Mouse (Mus musculus): Measurements from ENCODE around the gene Hoxd9. TPM values are rescaled to one million over a fixed set of nuclear protein-coding genes. Genes with fewer than 3 reads are reported as not detected.

Hoxd9 gene
- polyA plus RNA-seq, 1 experiment from 2014 or later = not detected

- Histone ChIP-seq H3K4me1 (ENCODE audit: control insufficient read depth, insufficient read depth, low read length) (no peaks in the 10 kb centered on the region), H3K9me3 (ENCODE audit: control insufficient read depth, low read length) (no peaks in the 10 kb centered on the region), H3K9ac (replicated peaks; ENCODE audit: low read length) (no peak overlapping the region), H3K36me3 (ENCODE audit: control insufficient read depth, insufficient read depth, low read length) (no peaks in the 10 kb centered on the region), H3K27me3 (ENCODE audit: control insufficient read depth, insufficient read depth, low read length) (peaks cover 98% of the 10 kb centered on the region), H3K4me2 (ENCODE audit: low read length) (no peak overlapping the region), H3K4me3 (replicated peaks; ENCODE audit: low read depth, low read length) (no peak overlapping the region), H3K27ac (replicated peaks; ENCODE audit: low read depth, low read length) (no peak overlapping the region)
- DNase-seq (peak; percentile 19), ATAC-seq (ENCODE audit: low FRiP score, low TSS enrichment) (no peak)
- under 1% methylated on average over 27 of the region's 27 CpGs for WGBS
Measured at GRCm38 (mm10) chr2:74734996-74735811, 37.7 kb downstream of the Hoxd9 start.

GRCm38 (mm10) chr2:74735851-74736687, 38.5 kb downstream of the Hoxd9 start:
- no peak overlapping the region for H3K4me3 ChIP-seq (replicated peaks; ENCODE audit: low read depth, low read length)
- H3K27ac ChIP-seq (replicated peaks; ENCODE audit: low read depth, low read length) = no peak overlapping the region
- H3K9ac ChIP-seq (replicated peaks; ENCODE audit: low read length) = no peak overlapping the region
- peaks cover 97% of the 10 kb centered on the region for H3K27me3 ChIP-seq (ENCODE audit: control insufficient read depth, insufficient read depth, low read length)
- no peak overlapping the region for H3K4me2 ChIP-seq (ENCODE audit: low read length)
- DNase-seq = peak; percentile 48
- no peaks in the 10 kb centered on the region for H3K4me1 ChIP-seq (ENCODE audit: control insufficient read depth, insufficient read depth, low read length)
- no peak for ATAC-seq (ENCODE audit: low FRiP score, low TSS enrichment)
- under 1% methylated on average over 42 of the region's 42 CpGs for WGBS
- no peaks in the 10 kb centered on the region for H3K9me3 ChIP-seq (ENCODE audit: control insufficient read depth, low read length)
- H3K36me3 ChIP-seq (ENCODE audit: control insufficient read depth, insufficient read depth, low read length) = no peaks in the 10 kb centered on the region

GRCm38 (mm10) chr2:74736688-74737577, 39.4 kb downstream of the Hoxd9 start:
- H3K4me2 ChIP-seq (ENCODE audit: low read length) = no peak overlapping the region
- H3K27ac ChIP-seq (replicated peaks; ENCODE audit: low read depth, low read length) = no peak overlapping the region
- no peaks in the 10 kb centered on the region for H3K4me1 ChIP-seq (ENCODE audit: control insufficient read depth, insufficient read depth, low read length)
- 2% methylated on average over 15 of the region's 15 CpGs for WGBS
- H3K9ac ChIP-seq (replicated peaks; ENCODE audit: low read length) = no peak overlapping the region
- H3K36me3 ChIP-seq (ENCODE audit: control insufficient read depth, insufficient read depth, low read length) = no peaks in the 10 kb centered on the region
- ATAC-seq (ENCODE audit: low FRiP score, low TSS enrichment) (no peak), DNase-seq (peak; percentile 17)
- H3K27me3 ChIP-seq (ENCODE audit: control insufficient read depth, insufficient read depth, low read length) = peaks cover 97% of the 10 kb centered on the region
- no peak overlapping the region for H3K4me3 ChIP-seq (replicated peaks; ENCODE audit: low read depth, low read length)
- no peaks in the 10 kb centered on the region for H3K9me3 ChIP-seq (ENCODE audit: control insufficient read depth, low read length)

- Histone ChIP-seq H3K4me1 (ENCODE audit: control insufficient read depth, insufficient read depth, low read length) (no peaks in the 10 kb centered on the region), H3K4me2 (ENCODE audit: low read length) (no peak overlapping the region), H3K9me3 (ENCODE audit: control insufficient read depth, low read length) (no peaks in the 10 kb centered on the region), H3K27me3 (ENCODE audit: control insufficient read depth, insufficient read depth, low read length) (peaks cover 97% of the 10 kb centered on the region), H3K4me3 (replicated peaks; ENCODE audit: low read depth, low read length) (no peak overlapping the region), H3K27ac (replicated peaks; ENCODE audit: low read depth, low read length) (no peak overlapping the region), H3K9ac (replicated peaks; ENCODE audit: low read length) (no peak overlapping the region), H3K36me3 (ENCODE audit: control insufficient read depth, insufficient read depth, low read length) (no peaks in the 10 kb centered on the region)
- no peak for ATAC-seq (ENCODE audit: low FRiP score, low TSS enrichment)
- no peak for DNase-seq
- under 1% methylated on average over 7 of the region's 7 CpGs for WGBS
Measured at GRCm38 (mm10) chr2:74737578-74738070, 40.1 kb downstream of the Hoxd9 start.

- Histone ChIP-seq H3K27me3 (ENCODE audit: control insufficient read depth, insufficient read depth, low read length) (peaks cover 99% of the 10 kb centered on the region), H3K9me3 (ENCODE audit: control insufficient read depth, low read length) (no peaks in the 10 kb centered on the region), H3K36me3 (ENCODE audit: control insufficient read depth, insufficient read depth, low read length) (no peaks in the 10 kb centered on the region), H3K27ac (replicated peaks; ENCODE audit: low read depth, low read length) (no peak overlapping the region), H3K9ac (replicated peaks; ENCODE audit: low read length) (no peak overlapping the region), H3K4me1 (ENCODE audit: control insufficient read depth, insufficient read depth, low read length) (no peaks in the 10 kb centered on the region), H3K4me2 (ENCODE audit: low read length) (no peak overlapping the region), H3K4me3 (replicated peaks; ENCODE audit: low read depth, low read length) (no peak overlapping the region)
- DNase-seq (no peak), ATAC-seq (ENCODE audit: low FRiP score, low TSS enrichment) (no peak)
- 1% methylated on average over 20 of the region's 20 CpGs for WGBS
Measured at GRCm38 (mm10) chr2:74738623-74739475, 41.3 kb downstream of the Hoxd9 start.

- Histone ChIP-seq H3K9me3 (ENCODE audit: control insufficient read depth, low read length) (no peaks in the 10 kb centered on the region), H3K27ac (replicated peaks; ENCODE audit: low read depth, low read length) (no peak overlapping the region), H3K36me3 (ENCODE audit: control insufficient read depth, insufficient read depth, low read length) (no peaks in the 10 kb centered on the region), H3K27me3 (ENCODE audit: control insufficient read depth, insufficient read depth, low read length) (peaks cover 99% of the 10 kb centered on the region), H3K4me2 (ENCODE audit: low read length) (no peak overlapping the region), H3K4me1 (ENCODE audit: control insufficient read depth, insufficient read depth, low read length) (no peaks in the 10 kb centered on the region), H3K4me3 (replicated peaks; ENCODE audit: low read depth, low read length) (no peak overlapping the region), H3K9ac (replicated peaks; ENCODE audit: low read length) (no peak overlapping the region)
- DNase-seq = no peak
- WGBS = 10% methylated on average over 2 of the region's 2 CpGs
- no peak for ATAC-seq (ENCODE audit: low FRiP score, low TSS enrichment)
Measured at GRCm38 (mm10) chr2:74739476-74739800, 41.9 kb downstream of the Hoxd9 start.

- 2% methylated on average over 14 of the region's 14 CpGs for WGBS
- Histone ChIP-seq H3K27me3 (ENCODE audit: control insufficient read depth, insufficient read depth, low read length) (peaks cover 99% of the 10 kb centered on the region), H3K9me3 (ENCODE audit: control insufficient read depth, low read length) (no peaks in the 10 kb centered on the region), H3K4me2 (ENCODE audit: low read length) (no peak overlapping the region), H3K4me1 (ENCODE audit: control insufficient read depth, insufficient read depth, low read length) (no peaks in the 10 kb centered on the region), H3K27ac (replicated peaks; ENCODE audit: low read depth, low read length) (no peak overlapping the region), H3K9ac (replicated peaks; ENCODE audit: low read length) (no peak overlapping the region), H3K4me3 (replicated peaks; ENCODE audit: low read depth, low read length) (no peak overlapping the region), H3K36me3 (ENCODE audit: control insufficient read depth, insufficient read depth, low read length) (no peaks in the 10 kb centered on the region)
- ATAC-seq (ENCODE audit: low FRiP score, low TSS enrichment) (no peak), DNase-seq (no peak)
Measured at GRCm38 (mm10) chr2:74739869-74740268, 42.3 kb downstream of the Hoxd9 start.

Measured in midbrain, embryonic 14.5 days (tissue).